Mouse (Mus musculus) fat pad, adult 2 months (tissue): ENCODE results near the gene Dlx3.

ENCODE experiments used
- DNase-seq: peaks from one replicate; pipeline ENCODE4 v3.0.0-alpha.2; 2011; ENCODE audit warnings: low read depth, low spot score; ENCODE audit errors: extremely low read depth

Dlx3 gene

GRCm38 (mm10) chr11:95088286-95088685 lies 31.6 kb upstream of the Dlx3 start:
- DNase-seq, result no peak

- DNase-seq, result no peak
Measured at GRCm38 (mm10) chr11:95088857-95089779, 30.8 kb upstream of the Dlx3 start.

- DNase-seq, result no peak
Measured at GRCm38 (mm10) chr11:95093077-95093476, 26.8 kb upstream of the Dlx3 start.

- DNase-seq, result no peak
Measured at GRCm38 (mm10) chr11:95095596-95095995, 24.3 kb upstream of the Dlx3 start.

- no peak for DNase-seq
Measured at GRCm38 (mm10) chr11:95096608-95097373, 23.1 kb upstream of the Dlx3 start.

DNA sequence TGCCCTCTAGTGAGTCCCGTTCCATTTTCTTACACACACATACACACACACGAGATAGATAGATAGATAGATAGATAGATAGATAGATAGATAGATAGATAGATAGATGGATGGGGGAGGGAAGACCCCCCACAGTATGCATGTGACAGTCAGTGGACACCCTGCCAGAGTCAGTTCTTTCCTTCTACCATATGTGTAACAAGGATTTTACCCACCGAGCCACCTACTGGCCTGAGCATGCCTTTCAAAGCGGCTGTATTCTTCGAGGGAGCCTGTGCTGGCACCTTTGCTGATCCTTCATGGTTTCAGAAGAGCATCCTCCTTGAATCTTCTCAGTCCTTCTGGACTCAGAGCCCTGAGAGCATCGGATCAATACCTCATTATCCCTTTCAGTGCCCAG lies 22.0 kb upstream of the Dlx3 start:
- no peak for DNase-seq

DNA sequence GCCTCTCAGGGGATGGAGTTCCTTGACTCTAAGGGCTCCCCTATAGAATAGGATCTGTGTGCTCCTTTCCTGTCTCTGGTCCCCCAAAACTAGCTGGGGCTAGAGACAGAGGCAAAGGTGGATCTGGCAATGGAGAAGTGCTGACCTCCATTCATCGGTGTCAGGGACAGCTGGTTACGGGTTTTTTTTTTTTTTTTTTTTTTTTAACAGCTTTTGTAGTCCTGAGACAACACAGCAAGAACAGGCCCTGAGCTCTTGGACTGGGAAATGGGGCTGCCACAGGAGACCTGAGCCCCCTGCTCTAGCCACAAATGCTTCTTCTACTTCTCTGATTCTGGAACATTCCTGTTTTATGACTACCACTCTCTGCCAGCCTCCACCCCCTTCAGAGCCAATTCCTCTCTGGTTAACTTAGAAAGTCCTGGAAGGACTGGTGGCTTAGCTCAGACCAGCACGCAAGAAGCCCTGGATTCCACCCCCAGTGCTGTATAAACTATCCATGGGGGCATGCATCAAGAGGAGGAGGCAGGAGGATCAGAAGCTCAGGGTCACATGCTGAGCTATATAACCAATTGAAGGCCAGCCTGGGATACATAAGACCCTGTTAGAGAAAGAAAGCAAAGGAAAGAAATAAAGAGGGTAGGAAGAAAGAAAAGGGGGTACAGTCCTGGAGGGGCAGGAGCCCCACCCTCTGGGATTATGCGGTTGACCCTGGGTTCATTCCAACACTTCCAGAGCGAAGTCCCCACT lies 21.4 kb upstream of the Dlx3 start:
- no peak for DNase-seq

DNA sequence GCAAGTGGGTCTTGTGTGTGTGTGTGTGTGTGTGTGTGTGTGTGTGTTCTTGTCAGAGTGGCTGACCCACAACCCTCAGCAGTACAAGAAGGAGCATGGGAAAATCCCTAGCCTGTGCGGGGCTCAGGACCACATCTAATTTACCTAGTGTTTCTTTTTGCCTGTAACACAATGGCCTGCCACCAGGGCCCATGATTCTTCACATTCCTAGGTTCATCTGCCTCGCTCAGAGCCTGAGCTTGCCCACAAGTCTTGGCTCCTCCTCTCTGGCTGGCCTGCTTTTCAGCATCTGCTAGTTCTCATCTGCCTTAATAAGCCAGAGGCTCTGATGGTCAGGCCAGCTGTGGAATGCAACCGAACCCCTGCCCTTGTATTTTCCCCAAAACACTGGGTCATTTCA lies 19.5 kb upstream of the Dlx3 start:
- no peak for DNase-seq

- DNase-seq, result no peak
Measured at GRCm38 (mm10) chr11:95101071-95101788, 18.7 kb upstream of the Dlx3 start.

DNA sequence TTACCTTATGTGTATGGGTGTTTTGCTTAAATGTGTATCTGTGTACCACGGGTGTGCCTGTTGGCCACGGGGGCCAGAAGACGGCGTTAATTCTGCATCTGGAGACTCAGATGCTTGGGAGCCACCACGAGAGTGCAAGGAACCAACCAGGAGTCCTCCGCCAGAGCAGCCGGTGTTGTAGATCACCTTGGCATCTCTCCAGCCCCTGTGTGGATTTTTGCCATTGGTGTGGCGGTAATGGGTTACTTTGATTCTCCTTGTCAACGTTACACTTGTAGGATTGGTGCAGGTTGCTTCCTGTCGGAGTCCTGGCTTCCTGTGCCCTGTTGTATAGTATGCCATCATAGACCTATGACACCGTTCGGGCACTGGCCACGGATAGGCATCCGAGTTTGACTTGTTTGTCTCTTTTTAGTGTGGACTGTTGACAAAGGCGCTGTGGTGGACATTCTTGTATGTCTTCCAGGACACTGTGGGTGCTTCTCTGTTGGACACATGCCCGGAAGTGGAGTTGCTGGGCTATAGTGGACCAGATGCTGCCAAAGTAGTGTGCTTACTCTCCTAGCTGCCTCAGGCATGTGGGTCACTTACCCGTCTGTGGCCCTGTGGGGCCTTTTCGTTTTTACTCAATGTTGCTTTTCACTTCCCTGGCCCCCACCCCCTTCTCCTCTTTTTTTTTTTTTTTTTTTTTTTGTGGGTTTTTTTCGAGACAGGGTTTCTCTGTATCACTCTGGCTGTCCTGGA lies 17.6 kb upstream of the Dlx3 start:
- DNase-seq, result no peak

GRCm38 (mm10) chr11:95104266-95104665 lies 15.7 kb upstream of the Dlx3 start:
- no peak for DNase-seq

DNA sequence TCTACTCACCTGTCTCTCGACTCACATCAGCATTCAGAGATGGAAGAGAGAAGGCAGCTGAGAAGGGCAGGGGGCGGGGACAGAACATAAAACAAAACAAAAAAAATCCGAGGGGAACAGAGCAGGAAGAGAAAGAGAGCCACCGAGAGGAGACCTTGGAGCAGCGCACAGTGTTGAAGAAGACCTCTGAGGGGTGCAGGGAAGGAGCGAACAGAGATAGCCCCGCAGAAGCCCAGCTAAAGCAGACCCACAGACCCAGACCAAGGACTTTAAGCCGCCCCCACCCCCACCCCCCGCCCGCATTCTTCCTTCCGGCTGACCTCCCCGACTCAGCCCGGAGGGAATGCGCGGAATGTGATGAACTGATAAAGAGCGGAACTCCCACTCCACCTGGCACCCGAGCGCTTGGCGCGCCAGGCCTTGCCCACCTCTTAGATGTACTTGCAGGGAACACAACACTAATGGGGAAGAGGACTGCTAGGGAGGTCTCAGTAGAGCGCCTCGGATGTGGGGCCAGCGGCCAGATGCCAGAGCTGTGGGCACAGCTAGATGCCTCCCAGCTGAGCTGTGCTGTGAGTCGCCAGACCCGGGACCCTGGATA lies 14.5 kb upstream of the Dlx3 start:
- no peak for DNase-seq

- DNase-seq, result no peak
Measured at GRCm38 (mm10) chr11:95106440-95107236, 13.3 kb upstream of the Dlx3 start.

- DNase-seq, result no peak
Measured at GRCm38 (mm10) chr11:95109000-95109399, 10.9 kb upstream of the Dlx3 start.

DNA sequence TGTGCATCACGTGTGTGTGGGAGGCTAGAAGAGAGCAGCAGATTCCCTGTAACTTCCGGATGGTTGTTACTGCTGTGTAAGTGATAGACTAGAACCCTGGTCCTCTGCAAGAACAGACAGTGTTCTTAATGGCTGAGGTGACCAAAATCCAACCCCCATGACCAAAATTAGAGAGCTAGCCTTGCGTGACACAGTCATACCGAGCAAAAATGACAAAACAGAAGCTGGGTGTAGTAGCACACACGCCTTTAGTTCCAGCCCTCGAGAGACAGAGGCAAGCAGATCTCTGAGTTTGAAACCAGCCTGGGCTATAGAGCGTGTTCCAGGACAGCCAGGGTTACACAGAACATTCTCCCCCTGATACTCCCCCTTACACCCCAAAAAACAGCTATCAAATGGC lies 9.8 kb upstream of the Dlx3 start:
- no peak for DNase-seq

DNA sequence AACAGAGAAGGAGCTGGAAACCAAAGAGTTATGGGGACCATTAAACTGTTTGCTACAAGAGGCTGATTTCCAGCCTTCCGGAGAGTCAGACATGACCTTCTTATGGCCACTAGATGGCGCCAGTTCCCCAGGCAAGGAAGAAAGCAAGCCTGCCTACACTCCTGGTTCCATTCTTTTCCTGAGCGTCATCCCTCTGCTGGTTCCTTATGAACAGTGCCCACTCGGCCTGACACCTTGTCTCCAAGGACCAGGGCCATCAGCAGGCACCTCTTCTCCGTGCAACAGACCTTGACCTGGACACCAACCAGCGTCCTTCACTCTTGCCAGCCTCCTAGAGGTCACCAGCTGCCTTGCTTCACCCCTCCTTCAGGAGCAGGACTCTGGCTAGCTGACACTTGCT lies 2.9 kb upstream of the Dlx3 start:
- DNase-seq, result no peak

DNA sequence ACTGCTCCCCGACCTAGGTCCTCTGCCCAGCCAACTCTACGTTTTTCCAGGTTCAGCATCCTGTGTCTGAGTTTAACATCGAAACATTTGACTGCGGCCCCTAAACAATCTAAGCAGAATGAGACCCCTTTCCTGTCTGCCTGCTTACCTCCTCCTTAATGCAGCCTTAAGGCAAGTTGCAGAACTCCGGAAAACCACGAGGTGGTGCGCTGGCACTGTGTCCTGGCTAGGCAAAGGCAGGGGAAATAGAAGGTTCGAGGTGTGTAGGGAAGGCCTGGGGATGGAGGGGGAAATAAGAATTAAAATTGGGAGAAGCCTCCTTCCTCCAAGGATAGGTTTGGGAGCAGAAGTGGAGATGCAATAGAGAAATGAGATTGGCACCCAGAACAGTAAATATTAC lies 1.4 kb upstream of the Dlx3 start:
- no peak for DNase-seq

GRCm38 (mm10) chr11:95120633-95121020 lies 708 bp downstream of the Dlx3 start:
- no peak for DNase-seq
